Mouse (Mus musculus): ENCODE results near the gene Nlrc5. TPM values are rescaled to one million over a fixed set of nuclear protein-coding genes. Genes with fewer than 3 reads are reported as not detected.
A peak's percentile ranks its signal among the peaks of the same experiment; 100 is the strongest.

Nlrc5 gene
- polyA plus RNA-seq, 1 experiment from 2014 or later: not detected

DNA sequence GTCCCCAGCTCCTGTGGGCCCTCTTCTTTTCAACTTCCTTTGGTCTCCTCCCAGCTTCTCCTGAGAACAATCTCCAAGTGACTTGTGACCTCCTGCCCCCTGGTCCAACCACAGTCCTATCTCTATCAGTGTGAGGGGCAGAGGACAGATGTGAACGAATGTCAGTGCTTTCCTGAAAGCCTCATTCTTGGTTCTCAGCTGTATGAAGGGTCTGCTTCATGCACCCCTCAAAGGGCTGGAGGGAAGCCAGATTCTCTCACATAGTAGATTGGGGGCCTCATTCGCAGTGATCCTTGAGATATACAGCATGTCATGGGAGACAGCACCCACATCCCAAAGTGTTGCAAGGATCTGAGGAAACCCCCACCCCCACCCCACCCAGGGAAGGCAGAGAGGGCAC is 53.9 kb downstream of the Nlrc5 start:
- Histone ChIP-seq H3K27me3 (ENCODE audit: insufficient read depth, poor library complexity, severe bottlenecking) (peaks cover 31% of the 10 kb centered on the region), H3K9me3 (no peaks in the 10 kb centered on the region), H3K36me3 (no peaks in the 10 kb centered on the region), H3K27ac (no peak overlapping the region), H3K4me3 (no peak overlapping the region), H3K4me1 (peaks cover 13% of the 10 kb centered on the region)
- 49% methylated on average over 2 of the region's 2 CpGs for WGBS
- DNase-seq (ENCODE audit: low spot score): no peak

DNA sequence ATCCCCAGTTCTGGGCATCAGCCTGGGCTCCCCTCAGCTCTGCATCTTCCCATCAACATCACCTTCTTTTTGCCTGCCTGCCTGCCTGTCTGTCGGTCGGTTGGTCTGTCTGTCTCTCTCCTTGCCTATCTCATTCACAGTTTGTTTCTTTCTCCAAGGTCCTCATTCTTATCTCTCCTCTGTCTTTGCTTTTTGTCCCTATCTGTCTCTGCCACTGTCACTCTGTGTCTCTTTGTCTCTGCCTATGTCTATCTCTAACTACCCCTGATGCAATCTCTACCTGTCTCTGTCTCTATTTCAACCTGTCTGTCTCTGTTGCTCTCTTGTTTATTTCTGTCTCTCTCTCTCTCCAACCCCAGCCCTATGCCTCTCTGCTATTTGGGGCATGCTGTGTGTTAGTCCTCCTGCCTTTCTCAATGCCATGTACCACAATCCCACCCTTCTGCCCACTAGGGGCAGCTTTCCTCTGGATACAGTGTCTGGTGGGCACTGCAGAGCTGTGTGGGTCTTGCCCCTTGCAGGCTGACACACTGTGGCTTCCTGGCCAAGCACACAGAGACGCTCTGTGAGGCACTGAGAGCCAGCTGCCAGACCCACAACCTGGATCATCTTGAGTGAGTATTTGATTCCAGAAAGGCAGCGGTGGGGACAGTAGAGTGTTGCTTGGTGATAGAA is 55.8 kb downstream of the Nlrc5 start:
- no peak for DNase-seq (ENCODE audit: low spot score)

DNA sequence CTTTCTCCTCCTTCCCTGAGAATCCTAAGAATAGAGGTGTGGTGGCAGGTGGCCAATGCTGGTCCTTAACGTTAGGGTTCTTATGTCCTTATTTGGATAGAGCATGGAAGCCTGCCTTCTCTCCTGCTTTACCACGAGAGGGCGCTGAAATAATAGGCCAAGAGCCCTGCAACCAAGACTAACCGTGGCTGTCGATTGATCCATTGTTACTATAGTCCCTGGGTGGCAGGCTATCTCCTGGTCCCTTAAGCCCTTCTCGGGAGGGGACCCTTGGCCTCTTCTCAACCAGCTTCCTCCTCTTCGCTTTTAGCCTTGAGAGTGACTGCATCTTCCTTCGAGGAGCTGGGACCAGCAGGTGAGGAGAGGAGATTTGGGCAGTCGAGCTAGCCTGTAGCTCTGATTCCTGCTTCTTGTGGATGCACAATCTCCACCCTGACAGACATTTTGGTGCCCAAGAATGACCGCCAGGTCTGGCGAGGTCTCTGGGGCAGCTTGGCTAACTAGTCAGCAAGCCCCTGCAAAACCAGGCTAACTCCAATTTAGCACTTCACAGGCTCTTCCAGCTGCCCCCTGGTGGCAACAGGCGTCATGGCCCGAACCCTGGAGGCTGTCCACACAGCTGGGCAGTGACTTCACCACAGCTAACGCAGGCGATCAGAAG is 58.0 kb downstream of the Nlrc5 start:
- Histone ChIP-seq H3K4me1 (peaks cover 13% of the 10 kb centered on the region), H3K36me3 (no peaks in the 10 kb centered on the region), H3K9me3 (no peaks in the 10 kb centered on the region), H3K4me3 (peak overlapping the region; percentile 49), H3K27ac (no peak overlapping the region), H3K27me3 (ENCODE audit: insufficient read depth, poor library complexity, severe bottlenecking) (peaks cover 53% of the 10 kb centered on the region)
- DNase-seq (ENCODE audit: low spot score): peak; percentile 89
- WGBS: 7% methylated on average over 15 of the region's 15 CpGs

More for the DNA sequence above, 55.8 kb downstream of the Nlrc5 start:
- Histone ChIP-seq H3K36me3 (no peaks in the 10 kb centered on the region), H3K27ac (no peak overlapping the region), H3K27me3 (ENCODE audit: insufficient read depth, poor library complexity, severe bottlenecking) (peaks cover 46% of the 10 kb centered on the region), H3K9me3 (no peaks in the 10 kb centered on the region), H3K4me3 (no peak overlapping the region), H3K4me1 (peaks cover 13% of the 10 kb centered on the region)
- WGBS: 49% methylated on average over 4 of the region's 4 CpGs

DNA sequence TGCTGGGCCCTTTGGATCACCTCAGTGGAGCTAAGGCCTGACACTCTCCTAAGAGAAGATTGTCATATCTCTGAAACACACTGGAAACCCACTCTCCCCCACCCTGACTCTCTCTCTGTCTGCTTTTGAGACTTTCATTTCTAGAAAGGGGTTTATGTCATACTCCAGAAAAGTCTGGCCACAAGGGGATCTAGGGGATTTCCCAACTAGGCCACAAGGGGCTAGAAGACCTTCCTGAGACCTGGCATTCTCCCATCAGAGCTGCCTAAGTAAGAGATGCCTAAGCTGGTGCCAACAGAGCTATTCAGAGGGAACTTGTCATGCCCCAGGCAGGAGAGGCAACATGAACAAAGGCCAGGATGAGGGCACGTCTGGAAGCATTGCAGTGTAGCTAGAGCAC is 59.1 kb downstream of the Nlrc5 start:
- no peak for DNase-seq (ENCODE audit: low spot score)
- H3K9me3 ChIP-seq: no peaks in the 10 kb centered on the region
- peaks cover 19% of the 10 kb centered on the region for H3K4me1 ChIP-seq
- H3K27ac ChIP-seq: no peak overlapping the region
- H3K4me3 ChIP-seq: no peak overlapping the region
- WGBS: 33% methylated on average over 1 of the region's 1 CpGs
- no peaks in the 10 kb centered on the region for H3K36me3 ChIP-seq
- peaks cover 55% of the 10 kb centered on the region for H3K27me3 ChIP-seq (ENCODE audit: insufficient read depth, poor library complexity, severe bottlenecking)

DNA sequence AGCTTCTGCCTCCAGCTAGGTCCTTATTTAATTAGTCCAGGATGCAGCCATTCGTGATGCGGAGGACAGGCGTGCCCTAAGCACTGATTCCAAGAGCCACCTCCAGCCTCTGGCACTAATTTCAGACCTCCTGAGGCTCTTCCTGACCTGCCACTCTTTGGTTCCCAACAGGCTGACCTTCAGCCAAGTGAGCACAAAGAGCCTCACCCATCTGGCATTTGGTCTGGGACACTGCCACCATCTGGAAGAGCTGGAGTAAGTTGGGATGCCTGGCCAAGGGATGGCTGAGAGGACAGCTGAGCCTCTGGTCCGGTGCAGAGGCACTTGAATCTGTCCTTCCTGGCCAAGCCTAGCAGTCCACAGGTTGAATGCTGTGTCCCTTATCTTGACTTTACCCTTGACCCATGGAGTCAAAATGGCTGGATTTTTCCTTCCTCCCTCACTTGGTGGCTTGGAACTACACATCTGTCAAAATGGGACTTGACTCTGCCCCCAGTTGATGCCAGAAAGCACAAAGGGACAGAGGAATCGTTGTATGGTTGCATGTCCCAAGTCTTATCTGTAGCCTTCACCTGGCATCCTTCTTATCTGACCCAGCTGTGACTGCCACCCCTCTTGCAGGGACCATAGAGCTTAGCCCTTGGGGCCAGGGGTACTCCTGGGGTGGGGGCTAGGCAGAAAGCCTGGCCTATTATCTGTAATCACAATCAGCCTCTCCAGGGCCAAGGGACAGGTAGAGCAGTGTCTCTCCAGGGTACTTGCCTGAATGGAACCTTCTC is 81.5 kb downstream of the Nlrc5 start:
- Histone ChIP-seq H3K36me3 (no peaks in the 10 kb centered on the region), H3K4me1 (peaks cover 4% of the 10 kb centered on the region; the same call in 1 of the 2 replicates), H3K9me3 (no peaks in the 10 kb centered on the region), H3K27ac (no peak overlapping the region), H3K4me3 (no peak overlapping the region), H3K27me3 (ENCODE audit: insufficient read depth, poor library complexity, severe bottlenecking) (peaks cover 57% of the 10 kb centered on the region)
- DNase-seq (ENCODE audit: low spot score): no peak
- WGBS: 56% methylated on average over 5 of the region's 5 CpGs

DNA sequence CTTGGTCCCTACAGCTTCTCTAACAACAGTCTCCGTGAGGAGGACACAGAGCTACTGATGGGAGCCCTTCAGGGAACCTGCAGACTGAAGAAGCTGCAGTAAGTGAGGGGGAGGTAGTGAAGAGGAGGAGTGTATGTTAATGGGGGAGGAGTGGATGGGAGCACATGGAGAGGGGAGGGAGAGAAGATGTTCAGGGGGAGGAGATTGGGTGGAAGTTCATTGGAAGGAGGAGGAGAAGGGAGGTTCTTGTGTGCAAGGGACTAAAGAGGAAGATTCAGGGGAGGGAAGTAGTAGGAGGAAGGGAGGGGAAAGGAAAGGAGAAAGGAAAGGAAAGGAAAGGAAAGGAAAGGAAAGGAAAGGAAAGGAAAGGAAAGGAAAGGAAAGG is 82.0 kb downstream of the Nlrc5 start:
- 24% methylated on average over 1 of the region's 1 CpGs for WGBS
- Histone ChIP-seq H3K9me3 (no peaks in the 10 kb centered on the region), H3K27ac (no peak overlapping the region), H3K27me3 (ENCODE audit: insufficient read depth, poor library complexity, severe bottlenecking) (peaks cover 60% of the 10 kb centered on the region), H3K4me3 (no peak overlapping the region), H3K36me3 (no peaks in the 10 kb centered on the region), H3K4me1 (peaks cover 4% of the 10 kb centered on the region; the same call in 1 of the 2 replicates)
- no peak for DNase-seq (ENCODE audit: low spot score)

DNA sequence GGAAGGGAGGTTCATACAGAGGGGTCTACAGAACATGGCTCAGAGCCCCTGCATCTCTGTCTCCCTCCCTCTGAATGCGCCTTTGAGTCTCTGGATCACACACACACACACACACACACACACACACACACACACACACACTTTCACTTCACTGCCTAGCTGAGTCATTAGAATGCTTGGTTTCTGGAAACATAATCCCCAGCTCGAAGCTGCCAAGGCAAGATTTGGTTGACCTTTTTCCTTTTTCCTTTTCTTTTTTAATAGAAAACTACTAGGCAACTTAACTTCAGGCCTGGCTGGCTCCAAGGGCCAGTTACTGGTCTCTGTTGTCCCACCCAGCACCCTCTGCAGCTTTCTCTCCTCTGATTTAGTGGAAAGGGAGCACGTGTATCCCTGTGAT is 82.6 kb downstream of the Nlrc5 start:
- Histone ChIP-seq H3K27me3 (ENCODE audit: insufficient read depth, poor library complexity, severe bottlenecking) (peaks cover 66% of the 10 kb centered on the region), H3K36me3 (no peaks in the 10 kb centered on the region), H3K27ac (no peak overlapping the region), H3K4me1 (peaks cover 4% of the 10 kb centered on the region; the same call in 1 of the 2 replicates), H3K9me3 (no peaks in the 10 kb centered on the region), H3K4me3 (no peak overlapping the region)
- no peak for DNase-seq (ENCODE audit: low spot score)
- 61% methylated on average over 3 of the region's 3 CpGs for WGBS

DNA sequence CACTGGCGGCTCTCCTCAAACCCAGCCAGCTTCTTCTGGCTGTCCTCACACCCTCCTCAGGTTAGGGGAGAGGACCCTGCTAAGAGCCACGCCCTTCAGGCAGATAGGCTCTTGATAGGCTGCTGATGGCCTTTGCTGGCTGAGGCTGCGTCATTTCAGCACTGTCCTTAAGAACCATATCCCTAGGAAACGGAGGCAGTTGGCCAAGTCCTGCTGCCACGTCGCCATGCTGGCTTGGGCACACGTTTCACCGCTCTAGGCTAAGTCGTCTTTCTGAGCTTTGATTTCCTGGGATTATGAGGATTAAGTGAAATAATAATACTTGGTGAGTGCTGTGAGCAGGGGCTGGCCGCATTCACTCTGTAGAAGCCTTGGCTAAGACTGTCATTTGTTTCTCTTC is 84.2 kb downstream of the Nlrc5 start:
- Histone ChIP-seq H3K9me3 (no peaks in the 10 kb centered on the region), H3K27ac (no peak overlapping the region), H3K4me3 (no peak overlapping the region), H3K27me3 (ENCODE audit: insufficient read depth, poor library complexity, severe bottlenecking) (peaks cover 76% of the 10 kb centered on the region), H3K36me3 (no peaks in the 10 kb centered on the region), H3K4me1 (peaks cover 4% of the 10 kb centered on the region; the same call in 1 of the 2 replicates)
- 66% methylated on average over 10 of the region's 10 CpGs for WGBS
- DNase-seq (ENCODE audit: low spot score): no peak

DNA sequence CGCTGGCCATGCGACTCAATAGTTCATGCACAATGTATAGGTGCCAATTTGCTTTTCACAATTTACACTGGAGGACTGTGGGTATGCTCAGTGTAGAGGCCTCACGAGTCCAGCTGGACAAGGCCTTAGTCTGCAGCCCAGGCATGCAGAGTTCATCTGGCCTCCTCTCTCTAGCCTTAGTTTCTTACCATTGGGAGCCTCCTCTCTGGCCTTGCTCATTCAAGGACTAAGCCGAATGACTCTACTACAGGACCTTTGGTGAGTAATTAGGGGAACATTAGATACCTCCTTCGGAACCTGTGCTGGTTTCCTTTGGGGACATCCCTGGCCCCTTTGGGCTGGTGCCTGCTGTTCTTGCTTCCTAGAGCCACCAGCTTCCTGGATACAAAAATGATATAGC is 84.9 kb downstream of the Nlrc5 start:
- H3K27me3 ChIP-seq (ENCODE audit: insufficient read depth, poor library complexity, severe bottlenecking): peaks cover 76% of the 10 kb centered on the region
- no peak for DNase-seq (ENCODE audit: low spot score)
- H3K9me3 ChIP-seq: no peaks in the 10 kb centered on the region
- peaks cover 4% of the 10 kb centered on the region; the same call in 1 of the 2 replicates for H3K4me1 ChIP-seq
- no peak overlapping the region for H3K4me3 ChIP-seq
- WGBS: 88% methylated on average over 5 of the region's 5 CpGs
- H3K27ac ChIP-seq: no peak overlapping the region
- H3K36me3 ChIP-seq: no peaks in the 10 kb centered on the region

DNA sequence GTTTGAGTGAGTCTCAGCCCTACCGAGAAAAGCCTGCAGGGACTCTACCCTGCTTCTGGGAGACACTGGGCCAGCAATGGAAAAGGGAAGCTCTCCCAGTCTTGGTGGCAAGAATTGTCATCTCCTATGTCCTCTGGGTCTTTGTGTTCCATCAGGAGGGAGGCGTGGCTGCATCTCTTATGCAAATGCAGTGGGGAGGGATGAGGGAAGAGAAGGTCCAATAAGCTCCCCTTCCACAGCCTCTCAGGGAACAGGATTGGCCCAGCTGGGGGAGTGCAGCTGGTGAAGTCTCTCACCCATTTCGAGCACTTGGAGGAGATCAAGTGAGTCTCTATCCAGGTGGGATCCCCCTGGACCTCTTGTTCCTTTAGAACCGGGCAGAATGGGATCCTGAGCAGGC is 87.3 kb downstream of the Nlrc5 start:
- DNase-seq (ENCODE audit: low spot score): no peak
- 54% methylated on average over 4 of the region's 4 CpGs for WGBS
- H3K27ac ChIP-seq: no peak overlapping the region
- H3K9me3 ChIP-seq: no peaks in the 10 kb centered on the region
- H3K4me3 ChIP-seq: no peak overlapping the region
- H3K27me3 ChIP-seq (ENCODE audit: insufficient read depth, poor library complexity, severe bottlenecking): peaks cover 77% of the 10 kb centered on the region
- H3K4me1 ChIP-seq: peaks cover 4% of the 10 kb centered on the region; the same call in 1 of the 2 replicates
- H3K36me3 ChIP-seq: no peaks in the 10 kb centered on the region

DNA sequence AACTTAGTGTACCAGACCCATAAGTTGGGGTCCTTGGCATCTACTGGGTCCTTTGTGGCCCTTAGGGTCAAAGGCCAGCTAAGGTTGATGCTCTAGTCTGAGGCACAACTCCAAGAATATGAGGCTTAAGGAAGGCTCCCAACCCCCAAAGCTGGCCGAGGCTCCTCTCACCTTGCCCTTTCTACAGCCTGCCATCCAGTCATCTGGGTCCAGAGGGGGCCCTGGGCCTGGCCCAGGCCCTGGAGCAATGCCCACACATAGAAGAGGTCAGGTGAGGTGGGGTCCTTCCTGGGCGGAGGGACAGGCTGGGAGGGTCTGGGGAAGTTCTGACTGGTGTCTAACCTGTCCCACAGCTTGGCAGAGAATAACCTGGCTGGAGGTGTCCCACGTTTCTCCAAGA is 88.3 kb downstream of the Nlrc5 start:
- no peak overlapping the region for H3K4me3 ChIP-seq
- peaks cover 4% of the 10 kb centered on the region; the same call in 1 of the 2 replicates for H3K4me1 ChIP-seq
- peaks cover 70% of the 10 kb centered on the region for H3K27me3 ChIP-seq (ENCODE audit: insufficient read depth, poor library complexity, severe bottlenecking)
- H3K27ac ChIP-seq: no peak overlapping the region
- no peaks in the 10 kb centered on the region for H3K36me3 ChIP-seq
- H3K9me3 ChIP-seq: no peaks in the 10 kb centered on the region
- WGBS: 69% methylated on average over 3 of the region's 3 CpGs
- no peak for DNase-seq (ENCODE audit: low spot score)

DNA sequence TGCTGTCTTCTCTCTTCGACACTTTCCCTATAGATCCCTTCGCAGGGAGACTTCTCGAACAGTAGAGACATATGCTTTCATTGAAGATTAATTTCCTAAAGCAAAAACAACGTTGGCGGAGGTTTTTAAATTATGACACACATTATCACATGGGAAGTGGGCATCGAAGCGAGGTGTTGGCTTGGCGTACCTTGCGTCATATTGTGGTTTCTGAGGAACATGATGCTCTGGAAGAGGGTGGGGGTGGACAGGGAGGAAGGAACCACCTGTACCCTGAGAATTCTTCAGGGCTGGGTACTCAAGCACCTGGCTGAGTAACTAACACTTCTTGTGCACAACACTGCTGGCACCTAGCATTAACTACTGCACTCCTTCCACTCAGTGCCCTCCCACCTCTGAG is 90.4 kb downstream of the Nlrc5 start:
- H3K9me3 ChIP-seq: no peaks in the 10 kb centered on the region
- H3K36me3 ChIP-seq: no peaks in the 10 kb centered on the region

DNA sequence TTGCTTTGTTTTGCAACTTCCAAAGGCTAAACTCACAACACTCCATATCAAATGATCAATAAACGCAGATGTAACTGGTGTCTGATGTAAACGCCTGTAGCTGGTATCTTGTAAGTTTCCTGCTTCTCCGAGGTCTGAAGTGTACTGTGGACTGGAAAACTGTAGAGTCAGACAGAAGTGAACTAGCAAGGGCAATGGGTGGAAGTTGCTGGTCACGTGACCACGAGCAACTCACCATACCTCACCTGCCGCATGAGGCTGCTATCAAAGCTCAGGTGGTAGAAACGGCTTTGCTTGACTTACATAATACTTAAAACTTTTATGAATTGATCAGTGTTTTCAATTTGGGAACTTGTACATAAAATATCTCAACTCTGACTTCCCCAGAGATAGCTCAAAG is 93.0 kb downstream of the Nlrc5 start:
- H3K4me1 ChIP-seq: peaks cover 6% of the 10 kb centered on the region; the same call in 1 of the 2 replicates
- no peaks in the 10 kb centered on the region for H3K36me3 ChIP-seq
- no peak for DNase-seq (ENCODE audit: low spot score)
- 76% methylated on average over 7 of the region's 7 CpGs for WGBS
- H3K27ac ChIP-seq: no peak overlapping the region
- H3K9me3 ChIP-seq: no peaks in the 10 kb centered on the region
- no peak overlapping the region for H3K4me3 ChIP-seq
- peaks cover 55% of the 10 kb centered on the region for H3K27me3 ChIP-seq (ENCODE audit: insufficient read depth, poor library complexity, severe bottlenecking)

More for the DNA sequence above, 90.4 kb downstream of the Nlrc5 start:
- H3K4me3 ChIP-seq: no peak overlapping the region
- H3K4me1 ChIP-seq: peaks cover 4% of the 10 kb centered on the region; the same call in 1 of the 2 replicates
- WGBS: 81% methylated on average over 9 of the region's 9 CpGs
- peaks cover 59% of the 10 kb centered on the region for H3K27me3 ChIP-seq (ENCODE audit: insufficient read depth, poor library complexity, severe bottlenecking)
- no peak overlapping the region for H3K27ac ChIP-seq
- no peak for DNase-seq (ENCODE audit: low spot score)
